Mouse (Mus musculus) WW6 (cell line): ENCODE measurements at regions not wholly inside any gene's neighbourhood (a gene's known extent, or its start where the extent isn't known, plus 50 kb on each side); places are given as distances from the start of the nearest gene placed in this dataset.

Source experiments
- DNase-seq: peaks from one replicate; pipeline ENCODE4 v3.0.0-alpha.2; 2013; ENCODE audit warnings: low read depth, low spot score

- no peak for DNase-seq
These were observed 326.4 kb upstream of the Ddhd1 start for GRCm38 (mm10) chr14:45984135-45984892.

GRCm38 (mm10) chr14:45992041-45992869, 334.3 kb upstream of the Ddhd1 start:
- DNase-seq: no peak

DNA sequence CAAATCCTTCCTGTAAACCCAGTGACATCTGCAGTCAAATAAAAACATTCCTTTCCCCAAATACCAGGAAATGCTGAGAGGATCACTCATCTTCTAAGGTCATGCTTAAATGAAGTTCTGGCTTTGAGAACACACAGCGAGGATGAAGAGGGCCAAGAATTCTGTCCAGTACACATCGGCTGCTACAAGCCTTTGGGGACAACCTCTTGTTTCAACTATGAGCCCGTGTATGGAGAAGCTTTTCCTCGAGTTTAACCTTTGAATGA, 334.9 kb upstream of the Ddhd1 start:
- no peak for DNase-seq

- DNase-seq: no peak
These were observed 335.7 kb upstream of the Ddhd1 start for GRCm38 (mm10) chr14:45993669-45994068.

DNA sequence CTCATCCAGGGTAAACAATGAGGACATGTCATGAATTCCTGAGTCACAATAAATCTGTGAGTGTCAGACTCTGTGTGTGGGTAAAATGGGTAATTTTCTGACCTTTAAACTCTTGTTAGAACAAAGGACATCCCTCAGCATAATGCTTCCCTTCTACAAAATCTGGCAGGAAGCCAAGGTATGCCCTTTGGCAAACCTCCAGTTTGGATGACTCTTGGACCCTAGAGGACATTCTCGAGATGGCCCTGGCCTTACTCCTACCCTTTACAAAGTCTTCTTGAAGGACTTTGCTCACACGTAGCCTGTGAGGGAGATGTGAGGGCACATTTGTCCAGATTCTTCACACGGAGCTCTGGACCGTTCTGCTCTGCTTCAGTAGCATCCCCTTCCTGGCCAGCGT, 338.8 kb upstream of the Ddhd1 start:
- no peak for DNase-seq

GRCm38 (mm10) chr14:46004078-46004477, 346.1 kb upstream of the Ddhd1 start:
- no peak for DNase-seq

DNA sequence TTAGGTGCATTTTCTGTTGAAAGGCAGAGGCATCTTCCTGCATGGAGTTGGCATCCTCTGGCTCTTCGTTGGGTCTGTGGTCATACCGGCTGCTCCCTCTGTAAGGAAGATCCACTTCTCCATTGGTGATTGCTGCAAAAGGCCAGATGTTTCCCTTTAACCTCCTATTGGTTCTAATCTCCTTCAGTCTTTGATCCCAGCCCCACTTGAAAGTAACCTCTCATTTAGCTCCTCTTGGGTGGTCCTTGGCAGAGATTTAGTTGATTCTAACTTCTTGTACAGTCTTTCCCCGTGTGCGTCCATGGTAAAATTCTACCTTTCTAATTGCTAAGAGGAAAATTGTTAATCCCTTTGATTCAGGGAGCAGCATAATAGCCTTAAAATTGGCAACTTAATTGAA, 347.4 kb upstream of the Ddhd1 start:
- no peak for DNase-seq

GRCm38 (mm10) chr14:46013232-46013631, 355.3 kb upstream of the Ddhd1 start:
- no peak for DNase-seq

GRCm38 (mm10) chr14:46014090-46014489, 356.1 kb upstream of the Ddhd1 start:
- no peak for DNase-seq

DNA sequence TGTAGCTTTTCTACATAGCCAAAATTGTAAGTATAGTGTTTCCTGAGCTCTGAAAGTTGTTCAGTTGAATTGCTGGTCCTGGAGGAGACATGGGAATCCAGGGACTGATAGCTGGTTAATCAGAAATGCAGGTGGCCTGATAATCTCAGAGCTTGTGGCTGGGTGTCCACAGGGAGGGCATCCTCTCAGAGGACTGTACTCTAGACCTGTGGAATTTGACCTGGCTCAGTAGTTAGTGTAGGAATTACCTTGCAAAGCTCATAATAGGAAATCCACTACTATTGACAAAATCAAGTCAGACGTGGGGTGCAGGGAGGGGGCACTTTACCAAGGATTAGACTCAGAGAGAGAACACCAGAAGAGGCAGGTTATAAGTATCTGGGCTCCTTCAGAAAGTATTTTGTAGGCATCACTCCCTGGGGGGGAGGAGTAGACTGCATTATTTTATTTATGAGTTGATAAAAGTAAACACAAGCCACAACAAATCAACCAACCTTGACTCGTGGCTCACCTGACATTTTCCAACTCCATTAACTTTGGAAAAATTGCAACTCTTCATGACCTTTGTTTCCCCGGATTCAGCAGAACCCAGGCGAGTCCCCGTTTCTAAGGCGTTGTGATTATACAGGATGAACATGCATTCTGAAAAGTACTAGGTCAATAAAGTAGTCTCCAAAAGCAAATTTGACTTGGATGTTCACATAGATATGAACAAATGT, 357.9 kb upstream of the Ddhd1 start:
- no peak for DNase-seq

GRCm38 (mm10) chr14:46016701-46017106, 358.8 kb upstream of the Ddhd1 start:
- no peak for DNase-seq

- no peak for DNase-seq
These were observed 359.3 kb upstream of the Ddhd1 start for GRCm38 (mm10) chr14:46017286-46017685.

- no peak for DNase-seq
These were observed 360.0 kb upstream of the Ddhd1 start for GRCm38 (mm10) chr14:46017976-46018375.

DNA sequence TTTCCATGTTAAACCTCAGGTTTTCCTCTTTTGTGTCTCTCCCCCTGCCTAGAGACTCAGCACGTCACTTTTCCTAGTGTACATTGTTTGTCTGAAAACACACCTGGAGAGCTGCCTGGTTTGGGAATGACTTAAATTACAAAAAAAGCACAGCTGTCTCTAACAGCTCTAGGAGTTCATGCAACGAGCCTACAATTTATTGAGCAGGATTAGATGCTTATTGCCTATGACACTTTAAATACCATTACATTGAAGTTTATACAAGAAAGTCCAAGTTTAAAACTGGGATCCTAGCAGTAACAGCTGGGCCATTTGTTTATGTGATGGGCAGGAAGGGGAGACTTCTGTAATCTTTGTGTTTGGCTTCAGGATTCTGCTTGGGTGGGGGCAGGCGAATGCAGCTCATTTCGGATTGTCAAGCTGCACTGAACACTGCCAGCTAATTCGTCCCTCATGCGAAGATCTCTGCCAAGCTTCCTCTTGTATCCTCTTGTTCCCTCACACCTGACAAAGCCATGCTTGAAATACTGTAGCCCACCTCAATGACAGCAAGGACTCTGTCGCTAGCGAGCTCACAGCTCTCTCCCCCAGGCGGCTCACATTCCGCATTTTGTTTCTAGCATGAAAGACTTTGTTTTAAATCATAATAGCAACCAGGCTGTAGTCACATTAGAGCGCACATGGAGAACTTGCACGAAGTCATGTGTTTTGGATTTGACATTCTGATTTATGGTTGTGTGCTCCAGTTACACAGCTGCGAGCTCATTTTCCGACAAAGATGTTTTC, 359.8 kb upstream of the Gm15217 start:
- DNase-seq: no peak

GRCm38 (mm10) chr14:46034301-46034700, 344.9 kb upstream of the Gm15217 start:
- no peak for DNase-seq

- no peak for DNase-seq
These were observed 318.4 kb upstream of the Gm15217 start for GRCm38 (mm10) chr14:46060622-46061381.

DNA sequence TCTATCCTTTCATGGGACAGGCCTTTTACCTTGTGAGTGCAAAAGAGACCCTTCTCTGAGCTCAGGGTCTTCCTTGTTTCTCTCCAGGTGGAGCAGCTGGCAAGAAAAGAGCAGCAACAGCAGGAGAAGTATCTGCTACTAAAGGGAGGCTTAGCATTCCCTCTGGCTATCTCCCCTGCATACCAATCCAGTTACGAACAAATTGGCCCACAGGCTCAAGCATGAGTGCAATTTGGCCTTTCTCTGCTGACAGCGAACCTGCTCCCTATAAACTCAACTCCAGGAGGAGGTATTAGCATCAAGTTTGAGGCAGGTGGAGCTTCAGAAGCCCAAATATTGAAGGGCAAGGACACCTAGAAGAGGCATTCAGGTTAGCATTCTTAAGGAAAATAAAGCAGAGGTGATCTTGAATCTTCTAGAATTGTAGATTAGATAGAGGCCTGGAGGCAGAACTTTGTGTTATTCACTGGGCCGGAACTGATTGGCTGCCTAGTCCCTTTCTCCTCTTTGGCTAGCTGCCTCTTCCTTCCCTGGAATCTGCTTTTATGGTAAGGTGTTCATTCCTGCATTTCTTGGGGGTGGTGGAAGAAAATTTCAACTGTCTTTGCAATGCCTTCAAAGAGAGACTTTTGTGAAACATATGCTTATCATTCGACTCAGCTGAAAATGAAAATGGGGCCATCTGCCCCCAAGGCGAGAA, 312.0 kb upstream of the Gm15217 start:
- DNase-seq: no peak

GRCm38 (mm10) chr14:46071244-46071643, 308.0 kb upstream of the Gm15217 start:
- no peak for DNase-seq

- no peak for DNase-seq
These were observed 302.5 kb upstream of the Gm15217 start for GRCm38 (mm10) chr14:46076738-46077137.

DNA sequence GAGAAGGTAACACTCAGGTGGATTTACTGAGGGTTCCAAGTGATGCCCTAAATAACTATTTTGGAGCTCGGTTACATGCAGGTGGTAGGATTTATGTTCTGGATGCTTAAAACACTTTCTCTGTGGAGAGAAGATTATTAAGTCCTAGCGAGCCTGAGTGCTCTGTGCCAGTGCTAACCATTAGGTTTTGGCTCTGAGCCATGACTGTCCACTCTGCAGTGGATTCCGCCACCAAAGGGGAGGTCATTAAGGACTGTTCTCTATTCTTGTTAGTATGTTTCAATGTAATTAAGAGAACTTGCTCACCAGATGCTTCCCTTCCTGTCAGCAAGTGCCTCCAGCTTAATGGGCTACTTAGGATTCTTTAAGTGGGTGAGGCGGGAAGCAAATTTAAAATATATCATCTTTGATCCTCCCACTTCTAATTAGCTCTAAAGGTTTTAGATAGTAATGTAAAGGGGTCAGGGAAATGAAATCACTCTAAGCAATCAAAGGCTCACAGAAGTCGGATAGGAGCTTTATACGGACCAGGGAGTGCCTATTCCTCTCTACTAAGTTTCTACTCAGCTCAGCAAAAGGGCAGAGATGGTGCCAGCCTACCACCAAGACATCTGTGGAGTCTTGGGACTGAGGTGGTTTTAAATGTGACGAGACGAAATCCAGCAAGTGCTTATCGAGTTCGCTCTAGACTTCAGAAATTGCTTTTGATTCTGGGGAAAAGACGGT, 301.6 kb upstream of the Gm15217 start:
- no peak for DNase-seq
